Mouse (Mus musculus): ENCODE measurements around the gene Fgf3. TPM values are rescaled to one million over a fixed set of nuclear protein-coding genes. Genes with fewer than 3 reads are reported as not detected.

Gene Fgf3
- 0.12 and 0.29 TPM in 2 replicates for polyA plus RNA-seq (2012; rRNA removed)

DNA sequence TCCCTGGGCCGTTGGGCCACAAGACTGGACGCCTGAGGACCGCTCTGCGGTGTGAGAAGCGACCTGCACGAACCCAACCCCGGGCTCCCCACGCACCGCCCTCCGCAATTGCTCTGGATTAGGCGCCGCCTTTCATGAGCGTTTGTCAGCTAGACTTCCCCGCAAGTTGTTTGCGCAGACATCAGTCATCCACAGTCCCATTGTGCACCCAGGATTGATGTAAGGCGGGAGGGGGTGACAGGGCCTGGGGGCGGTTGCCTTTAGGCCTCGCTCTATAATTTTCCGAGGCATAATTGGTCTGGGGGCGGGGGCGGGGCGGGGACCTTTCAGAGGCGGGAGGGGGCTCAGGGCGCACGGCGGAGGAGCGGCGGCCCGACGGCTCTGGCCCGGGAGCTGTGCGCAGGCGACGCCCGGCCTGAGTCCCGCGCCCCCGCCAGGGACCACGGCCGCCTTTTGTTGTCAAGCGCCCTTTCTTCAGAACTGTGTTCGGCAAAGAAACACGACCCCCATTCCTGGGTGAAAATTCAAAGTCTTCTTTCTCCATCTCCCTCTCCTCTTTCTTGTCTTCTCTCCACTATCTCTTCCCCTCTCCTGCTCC is at the start of gene Fgf3:
Gene Fgf3, plus strand, starts transcription at position 193 of the 598 bp plus-strand sequence.
- peak in 1 of 2 experiments; percentile 4 for DNase-seq (ENCODE audit: extremely low spot score in 1 of 2, low spot score in 1 of 2)

DNA sequence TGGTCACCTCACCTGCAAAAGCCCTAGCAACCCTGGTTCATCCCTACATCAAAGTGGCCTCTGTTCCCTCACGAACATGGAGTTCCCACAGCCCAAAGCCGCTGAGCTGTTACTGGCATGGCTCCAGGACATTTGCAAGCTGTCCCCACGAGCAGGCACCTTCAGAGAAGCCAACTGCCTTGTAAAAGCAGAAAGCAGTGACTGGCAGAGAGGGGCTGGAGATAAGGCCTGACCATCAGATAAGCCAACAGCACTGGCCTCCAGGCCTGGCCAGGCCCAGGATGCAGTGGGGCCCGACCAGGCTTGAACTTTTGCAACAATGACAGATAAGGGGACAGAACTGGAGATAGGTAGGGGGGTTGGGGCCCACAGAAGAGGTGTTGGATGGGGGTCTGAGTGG is 49.3 kb upstream of the Fgf3 start:
- DNase-seq (ENCODE audit: extremely low spot score in 1 of 2, low spot score in 1 of 2): no peak

DNA sequence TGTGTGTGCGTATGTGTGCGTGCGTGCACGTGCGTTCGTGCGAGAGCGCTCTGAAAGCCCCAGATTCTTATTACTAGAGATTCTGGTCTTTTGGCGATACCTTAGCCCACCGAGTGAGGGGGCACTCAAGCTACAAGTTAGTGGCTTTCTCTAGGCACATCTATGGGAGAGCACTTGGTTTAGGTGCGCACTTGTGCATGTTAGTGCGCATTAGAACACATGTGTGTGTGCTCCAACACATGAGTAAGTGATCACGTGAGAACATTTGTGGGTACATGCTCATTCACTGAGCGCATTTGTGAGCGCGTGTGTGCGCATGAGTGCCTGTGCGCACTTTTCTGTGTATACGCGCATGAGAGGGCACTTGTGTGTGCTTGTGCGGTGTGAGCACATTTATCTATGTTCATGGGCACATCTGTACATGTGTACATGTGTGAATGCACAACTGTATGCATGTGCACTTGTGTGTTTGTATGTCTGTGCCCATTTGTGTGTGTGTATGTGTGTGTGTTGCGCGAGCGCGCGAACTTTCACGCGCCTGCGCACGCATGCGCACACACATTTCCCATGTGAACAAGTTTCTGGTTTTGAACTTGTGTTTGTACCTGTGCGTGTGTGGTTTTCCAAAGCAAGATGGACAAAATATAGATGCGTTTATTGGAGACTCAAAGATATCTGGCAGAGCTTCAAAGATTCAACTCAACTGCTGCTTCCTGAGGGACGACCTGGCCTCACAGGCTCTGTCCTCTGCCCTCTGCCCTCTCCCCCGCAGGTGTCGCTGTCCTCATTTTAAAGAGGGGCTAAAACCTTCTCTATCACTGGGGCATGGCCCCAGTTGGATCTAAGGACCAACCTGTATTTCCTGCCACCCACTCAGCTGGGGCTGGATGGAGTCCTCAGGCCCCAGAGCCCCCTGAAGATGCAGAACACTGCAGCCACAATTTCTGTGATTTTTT is 48.0 kb upstream of the Fgf3 start:
- DNase-seq (ENCODE audit: extremely low spot score in 1 of 2, low spot score in 1 of 2): no peak

DNA sequence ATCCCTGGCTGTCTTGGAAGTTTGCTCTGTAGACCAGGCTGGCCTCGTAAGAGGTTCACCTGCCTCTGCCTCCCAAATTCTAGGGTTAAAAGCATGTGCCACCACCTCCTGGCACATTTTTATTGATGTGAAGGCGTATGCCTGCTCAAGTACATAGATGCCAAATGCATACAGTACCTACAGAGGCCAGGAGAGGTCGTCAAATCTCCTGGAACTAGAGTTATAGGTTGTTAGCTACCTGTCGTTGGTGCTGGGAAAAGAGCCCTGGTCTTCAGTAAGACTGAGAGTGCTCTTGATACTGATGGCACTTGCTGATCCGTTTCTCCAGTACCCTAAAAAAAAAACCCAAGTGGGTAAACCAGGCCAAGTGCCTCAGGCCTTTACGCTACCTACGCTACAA is 46.5 kb upstream of the Fgf3 start:
- no peak for DNase-seq (ENCODE audit: extremely low spot score in 1 of 2, low spot score in 1 of 2)

DNA sequence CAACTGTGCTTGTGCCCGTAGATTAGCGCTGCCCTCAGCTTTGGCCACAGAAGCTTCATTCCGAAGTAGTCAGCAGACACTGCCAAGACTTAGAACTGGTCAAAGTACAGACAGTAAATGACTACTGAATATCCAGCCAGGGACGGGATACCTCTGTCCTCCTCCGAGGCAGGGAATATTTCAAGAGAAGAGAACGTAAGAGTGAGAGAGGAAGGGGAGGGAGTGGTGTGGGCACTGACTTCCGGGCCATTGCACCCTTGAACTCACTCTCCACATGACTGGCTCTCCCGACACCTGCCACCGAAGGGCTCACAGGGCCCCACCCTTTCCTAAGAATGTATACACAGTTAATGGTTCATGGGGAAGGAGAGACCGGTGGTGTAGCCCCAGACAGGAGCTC is 44.6 kb upstream of the Fgf3 start:
- DNase-seq (ENCODE audit: extremely low spot score in 1 of 2, low spot score in 1 of 2): no peak

DNA sequence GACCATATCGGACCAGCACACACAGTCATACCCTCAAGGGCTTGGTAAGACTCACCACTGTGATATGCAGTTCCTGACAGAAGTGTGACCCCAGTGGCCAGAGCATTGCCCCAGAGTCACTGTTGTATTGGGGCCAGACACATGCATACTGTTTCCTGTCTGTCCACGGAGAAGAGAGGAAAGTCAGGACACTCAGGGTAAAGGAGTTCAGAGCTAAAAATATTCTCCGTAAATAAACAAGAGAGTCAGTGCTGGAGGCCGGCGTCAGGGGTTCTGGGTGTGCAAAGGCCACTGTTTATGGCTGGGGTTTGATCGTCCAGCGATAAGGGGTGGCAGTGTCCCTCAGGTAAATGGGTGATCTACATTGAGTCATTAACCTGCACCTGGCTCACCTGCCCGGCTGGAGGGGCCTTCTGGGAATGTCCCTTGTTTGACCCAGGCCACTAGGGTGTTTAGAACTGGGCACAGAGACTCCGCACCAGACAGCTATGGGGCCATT is 41.9 kb upstream of the Fgf3 start:
- DNase-seq (ENCODE audit: extremely low spot score in 1 of 2, low spot score in 1 of 2): no peak

DNA sequence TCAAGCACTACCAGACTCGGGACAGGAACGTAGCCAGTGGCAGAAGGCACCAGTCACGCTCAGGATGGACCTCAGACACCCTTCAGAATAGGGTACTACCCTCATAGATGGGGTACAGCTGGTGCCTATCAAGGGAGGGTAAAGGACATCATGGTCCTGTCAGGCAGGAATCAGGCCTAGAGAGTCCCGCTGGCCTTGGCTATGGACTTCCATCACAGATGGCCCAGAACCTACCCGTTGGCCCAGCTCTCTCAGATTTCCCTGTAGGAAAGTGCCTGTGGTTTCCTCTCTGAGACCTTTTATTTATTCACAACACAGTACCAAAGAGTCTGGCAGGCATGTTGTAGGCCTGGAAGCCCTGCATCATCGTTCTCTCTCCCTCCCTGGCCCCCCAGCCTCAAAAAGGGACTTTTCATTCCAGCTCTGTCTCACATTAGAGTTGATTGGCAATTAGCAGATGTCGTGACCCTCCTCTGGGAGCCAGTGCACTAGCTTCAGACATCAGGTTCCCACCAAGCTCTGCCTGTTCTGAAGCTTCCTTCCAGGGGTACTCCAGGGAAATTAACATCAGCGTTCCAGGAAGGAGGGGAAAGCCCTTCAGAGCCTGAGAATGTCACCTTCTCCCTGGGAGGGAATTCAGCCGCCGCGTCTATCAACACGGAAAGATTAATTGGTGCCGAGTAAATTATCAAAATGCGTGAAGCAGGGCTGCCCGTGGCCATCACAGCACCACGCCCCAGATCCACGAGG is 40.7 kb upstream of the Fgf3 start:
- DNase-seq (ENCODE audit: extremely low spot score in 1 of 2, low spot score in 1 of 2): no peak

DNA sequence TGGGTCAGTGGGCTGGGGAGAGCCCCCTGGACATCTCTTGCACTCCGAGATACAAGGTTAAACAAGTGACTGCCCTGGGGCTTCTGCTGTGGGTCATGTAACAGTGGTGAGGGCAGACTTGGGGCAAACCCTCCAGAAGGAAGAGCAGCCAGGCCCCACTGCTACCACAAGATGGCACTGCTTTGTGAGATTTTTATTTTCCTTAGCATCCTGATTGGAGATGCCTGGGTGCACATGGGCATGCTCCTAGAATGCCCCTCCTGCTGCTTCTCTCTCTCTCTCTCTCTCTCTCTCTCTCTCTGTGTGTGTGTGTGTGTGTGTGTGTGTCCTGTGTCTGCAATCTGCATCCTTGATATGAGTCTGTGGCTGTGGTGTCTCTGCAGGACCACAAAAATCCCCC is 39.4 kb upstream of the Fgf3 start:
- DNase-seq (ENCODE audit: extremely low spot score in 1 of 2, low spot score in 1 of 2): peak in 1 of 2 experiments; percentile 65

DNA sequence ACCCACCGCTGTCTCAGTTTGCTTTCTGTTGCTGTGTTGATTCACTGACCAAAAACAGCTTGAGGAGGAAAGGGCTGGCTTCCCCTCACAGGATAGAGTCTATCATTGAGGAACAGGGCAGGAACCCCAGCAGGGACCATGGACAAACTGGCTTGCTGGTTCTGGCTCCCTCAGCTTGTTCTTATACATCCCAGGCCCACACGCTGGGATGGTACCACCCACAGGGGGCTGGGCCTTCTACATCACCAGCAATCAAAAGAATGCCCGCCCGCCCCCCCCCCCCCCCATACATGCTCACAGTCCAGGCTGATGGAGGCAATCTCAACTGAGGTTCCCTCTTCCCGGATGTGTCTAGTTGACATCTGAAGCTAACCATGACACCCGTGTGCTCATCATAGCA is 30.8 kb upstream of the Fgf3 start:
- DNase-seq (ENCODE audit: extremely low spot score in 1 of 2, low spot score in 1 of 2): no peak

DNA sequence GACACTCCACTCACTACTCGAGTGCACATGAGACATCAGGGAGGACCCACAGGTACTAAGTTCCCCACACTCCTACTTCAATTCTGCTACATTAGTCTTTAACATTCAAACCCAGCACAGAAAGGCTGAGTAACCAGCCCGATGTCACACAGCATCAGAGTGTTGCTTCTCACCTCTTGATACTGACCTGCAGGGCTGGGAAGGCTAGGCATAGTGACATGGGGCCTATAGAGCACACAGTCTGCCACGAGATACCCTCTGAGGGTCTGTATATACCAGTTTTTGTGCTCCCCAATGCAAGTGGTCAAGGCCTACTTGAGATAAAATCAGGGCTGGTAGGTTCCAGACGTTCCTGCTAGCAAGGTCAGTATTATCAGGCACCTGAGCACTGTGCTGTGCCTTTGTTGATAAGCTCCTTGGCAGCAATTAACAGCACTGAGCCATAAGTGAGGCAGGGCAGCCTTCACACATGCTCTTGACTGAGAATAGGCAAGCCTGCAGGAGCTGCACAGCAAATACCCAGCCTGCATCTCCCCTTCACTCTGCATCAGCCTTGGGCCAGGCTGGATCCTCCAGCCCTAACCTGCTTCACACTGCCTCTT is 29.8 kb upstream of the Fgf3 start:
- DNase-seq (ENCODE audit: extremely low spot score in 1 of 2, low spot score in 1 of 2): no peak

DNA sequence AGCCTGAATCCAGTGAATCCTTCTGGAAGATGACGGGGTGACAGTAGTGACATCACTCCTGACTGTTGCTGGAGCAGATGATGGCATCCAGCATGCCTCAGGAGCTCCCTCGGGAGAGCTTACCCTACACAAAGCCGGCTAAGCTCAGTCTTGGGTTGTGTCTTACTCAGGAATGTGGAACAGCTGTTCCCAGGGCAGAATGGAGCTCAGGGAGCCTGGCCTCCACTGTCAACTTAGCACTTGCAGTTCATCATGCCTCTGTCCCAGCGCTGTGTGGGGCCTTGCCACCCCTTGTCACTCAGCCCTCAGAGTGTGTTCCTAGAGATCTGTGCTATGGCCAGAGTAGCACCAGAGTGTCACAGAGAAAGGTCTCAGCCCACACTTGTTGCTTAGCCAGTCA is 26.4 kb upstream of the Fgf3 start:
- no peak for DNase-seq (ENCODE audit: extremely low spot score in 1 of 2, low spot score in 1 of 2)

DNA sequence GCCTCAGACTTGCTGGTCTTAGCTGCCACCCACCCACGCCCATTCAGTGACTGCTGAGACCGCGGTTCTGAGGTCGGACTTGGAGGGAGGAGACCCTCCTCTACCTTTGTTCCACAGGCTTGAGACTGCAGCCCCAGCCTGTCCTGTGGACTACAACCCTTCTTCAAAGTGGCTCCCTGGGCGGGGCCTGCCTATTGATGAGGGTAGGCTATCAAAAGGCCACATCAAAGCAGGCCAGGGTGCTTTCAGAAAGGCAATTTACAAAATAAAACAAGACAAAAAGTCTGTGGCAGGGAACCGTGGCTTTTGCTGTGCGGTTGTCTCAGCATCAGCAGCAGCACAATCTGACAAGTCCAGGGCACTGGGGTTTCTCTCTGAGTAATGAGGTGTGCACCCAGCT is 16.0 kb upstream of the Fgf3 start:
- no peak for DNase-seq (ENCODE audit: extremely low spot score in 1 of 2, low spot score in 1 of 2)

DNA sequence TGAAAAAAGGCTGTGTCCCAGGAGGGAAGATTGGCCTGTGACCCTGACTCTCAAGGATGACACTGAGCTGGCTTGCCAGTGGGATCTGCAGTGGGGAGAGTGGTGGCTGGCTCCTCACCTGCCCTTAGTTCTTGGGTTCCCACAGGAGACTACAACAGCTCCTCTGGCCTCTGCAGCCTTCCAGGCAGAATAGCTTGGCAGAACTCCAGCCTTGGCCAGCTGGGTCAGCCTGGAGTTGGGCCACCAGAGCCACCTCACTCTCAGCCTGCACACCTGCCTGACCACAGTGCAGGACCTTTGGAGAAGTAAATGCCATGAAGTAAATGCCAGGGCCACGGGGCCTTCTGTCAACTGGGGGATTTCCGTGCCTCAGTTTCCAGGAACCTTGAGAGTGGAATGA is 13.9 kb upstream of the Fgf3 start:
- DNase-seq (ENCODE audit: extremely low spot score in 1 of 2, low spot score in 1 of 2): no peak

DNA sequence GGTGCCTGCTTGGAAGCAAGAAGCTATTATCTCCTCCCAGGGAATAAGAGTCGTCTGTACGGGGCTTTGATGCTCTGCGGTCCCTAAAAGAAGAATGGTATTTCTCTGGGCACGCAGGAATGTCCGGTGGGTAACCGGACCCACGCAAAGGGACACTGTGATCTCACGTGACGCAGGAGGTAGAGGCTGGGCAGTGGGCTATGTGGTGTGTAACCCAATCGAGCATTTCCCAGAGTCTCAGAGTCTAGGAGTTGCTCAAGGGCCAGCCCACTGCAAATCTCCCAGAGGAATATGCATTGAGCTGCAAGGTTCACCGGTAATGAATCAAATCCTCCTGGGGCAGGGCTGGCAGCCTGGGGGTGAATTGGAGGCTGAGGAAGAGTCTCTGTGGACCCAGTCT is 9.5 kb upstream of the Fgf3 start:
- no peak for DNase-seq (ENCODE audit: extremely low spot score in 1 of 2, low spot score in 1 of 2)

DNA sequence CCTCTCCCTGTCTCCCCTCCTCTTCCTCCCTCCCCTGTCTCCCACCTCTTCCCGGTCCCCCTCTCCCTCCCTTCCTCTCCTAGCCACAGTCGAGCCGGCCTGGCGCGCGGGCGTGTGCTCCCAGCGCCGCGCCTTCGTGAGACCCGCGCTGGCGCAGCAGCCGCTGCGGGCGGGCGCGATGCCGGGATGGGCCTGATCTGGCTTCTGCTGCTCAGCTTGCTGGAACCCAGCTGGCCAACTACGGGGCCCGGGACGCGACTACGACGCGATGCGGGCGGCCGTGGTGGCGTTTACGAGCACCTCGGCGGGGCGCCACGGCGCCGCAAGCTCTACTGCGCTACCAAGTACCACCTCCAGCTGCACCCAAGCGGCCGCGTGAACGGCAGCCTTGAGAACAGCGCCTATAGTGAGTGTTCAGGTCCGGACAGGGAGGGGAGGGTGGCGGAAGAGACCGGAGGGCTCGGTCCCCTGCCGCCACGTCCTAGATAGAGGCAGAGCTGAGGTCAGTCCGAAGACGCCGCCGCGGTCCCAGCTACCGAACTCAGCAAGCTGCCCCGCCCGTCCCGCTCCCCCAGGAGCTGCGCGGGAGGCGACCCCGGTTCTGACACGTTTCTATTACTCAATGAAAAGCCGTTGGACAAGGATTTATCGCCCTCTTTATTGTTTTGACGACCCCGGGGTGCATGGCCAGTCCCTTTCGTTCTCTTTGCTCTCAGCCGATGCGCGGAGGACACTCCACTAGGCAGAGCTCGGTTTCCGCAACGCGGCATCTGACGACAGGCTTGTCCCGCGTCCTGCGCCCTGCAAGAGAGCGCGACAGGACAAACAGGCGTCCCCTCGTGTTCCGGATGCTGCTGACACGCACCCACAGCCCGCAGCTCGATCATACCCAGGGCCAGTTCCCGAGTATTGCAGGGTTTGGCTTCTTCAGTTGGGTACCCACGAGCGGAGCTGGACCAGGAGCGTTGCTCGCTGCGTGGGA is 930 bp downstream of the Fgf3 start:
- peak in 1 of 2 experiments; percentile 9 for DNase-seq (ENCODE audit: extremely low spot score in 1 of 2, low spot score in 1 of 2)

DNA sequence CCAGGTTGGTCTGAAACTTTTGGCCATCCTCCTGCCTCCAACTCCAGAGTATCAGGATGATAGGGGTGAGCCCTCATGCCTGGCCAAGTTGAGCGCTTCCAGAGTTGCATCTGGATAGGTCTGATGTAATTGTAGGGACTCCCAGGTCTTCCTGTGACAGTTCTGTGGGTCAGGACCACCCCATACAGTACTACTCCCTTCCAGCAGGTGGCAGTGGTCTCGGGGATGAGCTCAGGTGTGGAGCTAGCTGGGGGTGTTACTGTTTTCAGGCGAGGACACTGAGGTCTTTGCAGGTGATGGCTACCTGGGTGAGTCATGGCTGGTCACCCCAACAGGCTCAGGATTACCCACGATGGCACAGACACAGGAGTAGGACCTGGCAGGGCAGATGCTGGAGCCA is 8.3 kb downstream of the Fgf3 start:
- peak in 1 of 2 experiments; percentile 42 for DNase-seq (ENCODE audit: extremely low spot score in 1 of 2, low spot score in 1 of 2)

DNA sequence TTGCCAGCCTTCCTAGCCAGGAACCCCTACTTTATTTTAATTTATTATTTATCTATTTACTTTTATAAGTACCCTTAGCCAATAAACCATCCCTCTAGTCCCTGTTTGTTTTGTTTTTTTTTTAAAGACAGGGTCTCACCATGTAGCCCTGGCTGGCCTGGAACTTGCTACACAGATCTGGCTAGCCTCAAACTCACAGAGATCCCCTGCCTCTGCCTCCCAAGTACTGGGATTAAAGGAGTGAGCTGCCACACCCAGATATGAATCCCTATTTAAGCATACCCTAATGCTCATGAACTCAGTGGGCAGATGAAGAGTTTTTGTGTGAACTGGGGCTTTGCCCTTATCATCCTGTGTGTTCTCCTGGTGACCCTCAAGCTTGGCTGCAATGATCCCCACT is 9.2 kb downstream of the Fgf3 start, which contains the start of gene Fgf4:
Gene Fgf4, plus strand, starts transcription at position 301 of the 400 bp plus-strand sequence.
- no peak for DNase-seq (ENCODE audit: extremely low spot score in 1 of 2, low spot score in 1 of 2)

DNA sequence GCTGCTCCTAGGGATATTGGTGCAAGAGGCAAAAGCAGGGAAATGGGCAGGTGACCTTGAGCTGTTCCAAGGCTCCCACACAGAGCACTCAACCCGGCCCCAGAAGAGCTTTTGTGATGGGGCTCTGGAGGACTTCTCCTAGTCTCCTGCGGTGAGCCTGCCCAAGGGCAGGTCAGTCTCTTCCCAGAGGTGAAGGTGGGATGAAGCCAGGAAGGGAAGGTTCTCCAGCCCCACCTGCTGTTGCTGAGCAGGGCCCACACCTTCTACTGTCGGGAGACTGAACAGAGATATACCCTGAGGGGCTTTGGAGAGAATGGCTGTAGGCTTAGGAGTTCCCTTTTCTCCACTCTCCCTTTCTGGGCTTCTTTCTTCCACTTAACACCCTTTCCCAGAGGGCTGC is 13.4 kb downstream of the Fgf3 start:
- DNase-seq (ENCODE audit: extremely low spot score in 1 of 2, low spot score in 1 of 2): no peak

DNA sequence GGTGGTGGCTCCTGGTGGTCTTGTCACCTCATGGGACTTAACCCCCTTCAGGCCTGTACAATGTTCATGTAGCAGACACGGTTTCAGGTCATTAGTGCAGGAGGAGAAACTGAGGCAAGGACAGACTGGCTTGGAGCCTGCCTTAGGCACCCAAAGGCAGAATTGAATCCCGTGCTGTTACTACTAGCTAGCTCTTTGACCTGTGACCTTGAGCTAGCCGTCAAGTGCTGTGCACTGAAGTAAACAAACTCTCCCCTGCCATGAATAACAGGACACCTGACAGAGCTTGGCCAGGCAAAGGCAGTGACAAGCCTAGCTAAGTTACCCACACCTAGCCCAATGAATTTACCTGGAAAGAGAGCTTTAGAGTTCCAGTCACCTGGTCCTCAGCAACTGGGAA is 17.1 kb downstream of the Fgf3 start:
- no peak for DNase-seq (ENCODE audit: extremely low spot score in 1 of 2, low spot score in 1 of 2)
